Mouse (Mus musculus): ENCODE results near the gene Gnb2. TPM values are rescaled to one million over a fixed set of nuclear protein-coding genes. Genes with fewer than 3 reads are reported as not detected.

The Gnb2 gene
- polyA plus RNA-seq, 1 experiment, result 762 TPM

DNA sequence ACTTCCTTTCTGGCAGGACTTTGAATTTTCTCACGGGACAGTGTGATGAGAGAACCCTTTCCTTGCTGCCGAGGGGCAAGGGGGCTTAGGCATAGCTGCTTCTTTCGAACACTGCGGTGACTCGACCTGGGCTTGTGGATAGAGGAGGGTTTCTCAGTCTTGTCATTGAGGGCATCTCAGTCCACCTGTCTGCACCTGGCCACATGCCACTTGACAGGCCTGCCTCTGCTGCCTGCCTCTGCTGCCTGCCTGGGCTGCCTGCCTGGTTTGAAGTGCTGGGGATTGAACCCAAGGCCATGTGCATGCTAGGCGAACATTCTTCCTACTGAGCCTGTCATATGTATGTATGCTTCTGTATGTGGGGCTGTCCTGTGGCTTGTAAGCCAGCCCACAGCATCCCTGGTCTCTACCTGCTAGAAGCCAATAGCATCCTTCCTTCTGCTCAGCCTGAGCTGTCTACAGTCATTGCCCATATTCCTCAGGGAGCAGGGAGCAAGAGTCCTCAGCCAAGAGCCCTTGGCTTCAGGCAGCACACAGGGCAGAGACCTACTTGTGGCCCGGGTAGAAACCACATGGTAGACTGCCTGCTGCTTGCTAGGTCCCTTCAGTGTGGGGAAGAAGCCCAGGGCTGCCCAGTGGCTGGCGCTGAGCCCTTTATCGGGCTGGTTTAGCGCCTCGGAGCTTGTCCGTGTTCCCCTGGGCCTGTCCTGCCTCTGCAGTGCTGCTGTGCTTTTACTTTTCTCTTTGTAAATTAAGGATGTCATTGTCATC lies 19.2 kb downstream of the Gnb2 start:
- WGBS, result 81% methylated on average over 12 of the region's 12 CpGs
- Histone ChIP-seq H3K27ac (ENCODE audit: insufficient read depth, low read length) (no peak overlapping the region), H3K27me3 (ENCODE audit: control insufficient read depth, insufficient read depth, low read length) (no peaks in the 10 kb centered on the region), H3K4me3 (ENCODE audit: extremely low read depth, insufficient read depth, insufficient read length) (no peak overlapping the region), H3K36me3 (ENCODE audit: control insufficient read depth, insufficient read depth, low read length) (peaks cover 3% of the 10 kb centered on the region), H3K4me1 (ENCODE audit: control insufficient read depth, insufficient read depth, insufficient read length) (peaks cover 18% of the 10 kb centered on the region; the same call in 1 of the 2 replicates)
- no peak for TF ChIP-seq CTCF (IDR thresholded peaks at IDR 0.05; ENCODE audit: extremely low read depth, insufficient read depth, insufficient read length, insufficient replicate concordance)
- no peak for TF ChIP-seq POLR2A (IDR thresholded peaks at IDR 0.05; ENCODE audit: low read depth, low read length)
- DNase-seq (ENCODE audit: low read depth in 1 of 2, low spot score in 2 of 2), result no peak

- no peak for DNase-seq (ENCODE audit: low read depth in 1 of 2, low spot score in 2 of 2)
- no peaks in the 10 kb centered on the region for H3K36me3 ChIP-seq (ENCODE audit: control insufficient read depth, insufficient read depth, low read length)
- H3K27ac ChIP-seq (ENCODE audit: insufficient read depth, low read length), result no peak overlapping the region
- TF ChIP-seq CTCF (IDR thresholded peaks at IDR 0.05; ENCODE audit: extremely low read depth, insufficient read depth, insufficient read length, insufficient replicate concordance) (peak; percentile 47; the same call in 1 of the 2 replicates), POLR2A (IDR thresholded peaks at IDR 0.05; ENCODE audit: low read depth, low read length) (no peak)
- H3K4me3 ChIP-seq (ENCODE audit: extremely low read depth, insufficient read depth, insufficient read length), result no peak overlapping the region
- H3K27me3 ChIP-seq (ENCODE audit: control insufficient read depth, insufficient read depth, low read length), result no peaks in the 10 kb centered on the region
- peaks cover 18% of the 10 kb centered on the region; the same call in 1 of the 2 replicates for H3K4me1 ChIP-seq (ENCODE audit: control insufficient read depth, insufficient read depth, insufficient read length)
- 85% methylated on average over 11 of the region's 11 CpGs for WGBS
Measured at GRCm38 (mm10) chr5:137512847-137513794, 20.2 kb downstream of the Gnb2 start.

DNA sequence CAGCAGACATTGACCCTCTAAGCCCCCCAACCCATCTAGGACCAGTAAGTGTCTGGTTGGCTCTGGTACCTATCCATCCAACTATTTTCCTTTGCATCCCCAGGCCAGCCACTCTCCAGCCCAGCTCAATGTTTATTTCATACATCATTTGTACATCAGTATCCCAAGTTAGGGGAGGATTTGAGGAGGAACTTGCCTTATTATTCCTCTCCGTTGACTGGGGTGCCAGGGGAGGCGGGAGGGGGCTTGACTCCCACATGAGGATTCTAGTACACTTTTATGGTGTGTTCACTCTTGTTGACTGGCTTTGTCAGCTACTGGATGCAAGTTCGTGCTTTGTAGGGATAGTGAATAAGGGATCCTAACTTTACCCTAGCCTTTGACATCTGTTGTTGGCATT lies 21.6 kb downstream of the Gnb2 start:
- Histone ChIP-seq H3K27ac (ENCODE audit: insufficient read depth, low read length) (no peak overlapping the region), H3K4me1 (ENCODE audit: control insufficient read depth, insufficient read depth, insufficient read length) (peaks cover 18% of the 10 kb centered on the region; the same call in 1 of the 2 replicates), H3K27me3 (ENCODE audit: control insufficient read depth, insufficient read depth, low read length) (no peaks in the 10 kb centered on the region), H3K36me3 (ENCODE audit: control insufficient read depth, insufficient read depth, low read length) (no peaks in the 10 kb centered on the region), H3K4me3 (ENCODE audit: extremely low read depth, insufficient read depth, insufficient read length) (no peak overlapping the region)
- TF ChIP-seq POLR2A (IDR thresholded peaks at IDR 0.05; ENCODE audit: low read depth, low read length), result no peak
- TF ChIP-seq CTCF (IDR thresholded peaks at IDR 0.05; ENCODE audit: extremely low read depth, insufficient read depth, insufficient read length, insufficient replicate concordance), result no peak
- no peak for DNase-seq (ENCODE audit: low read depth in 1 of 2, low spot score in 2 of 2)
- 81% methylated on average over 3 of the region's 3 CpGs for WGBS

DNA sequence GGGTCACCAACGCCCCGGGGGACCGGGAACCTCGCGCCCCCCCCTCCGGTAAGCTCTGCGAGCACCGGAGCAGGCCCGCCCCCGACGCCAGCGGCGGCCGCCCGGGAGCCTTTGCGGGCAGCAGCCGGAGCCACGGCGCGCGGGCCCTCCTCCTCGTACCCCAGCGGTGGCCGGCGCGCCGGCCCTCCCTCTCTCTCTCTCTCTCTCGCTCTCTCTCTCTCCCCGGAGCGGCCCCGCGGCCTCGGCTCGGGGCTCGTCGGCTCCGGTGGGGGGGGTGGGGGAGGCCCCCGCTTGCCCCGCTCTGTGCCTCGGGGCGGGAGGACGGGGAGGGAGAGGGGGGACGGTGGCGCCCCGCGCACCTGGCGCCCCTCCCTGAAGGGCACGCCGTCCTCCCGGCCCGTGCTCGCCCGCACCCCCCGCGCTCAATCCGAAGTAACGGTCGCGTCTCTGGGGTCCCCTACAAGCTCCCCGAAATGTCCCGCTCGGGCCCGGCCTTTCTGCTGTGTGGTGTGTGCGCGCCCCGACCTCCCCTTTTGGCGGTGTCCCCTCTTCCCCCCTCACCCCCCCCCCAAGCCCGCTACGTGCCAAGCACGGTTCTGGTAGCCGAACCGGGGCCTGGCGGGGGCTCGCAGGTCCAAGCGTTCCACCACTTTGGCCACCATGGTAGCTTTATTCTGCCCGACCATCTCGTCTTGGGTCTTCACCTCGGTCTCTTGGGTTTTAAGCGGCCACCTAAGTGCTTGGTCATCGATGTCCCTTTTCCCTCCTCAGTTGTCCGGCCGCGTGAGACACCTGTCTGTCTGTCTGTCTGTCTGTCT lies 22.5 kb downstream of the Gnb2 start:
- DNase-seq (ENCODE audit: low read depth in 1 of 2, low spot score in 2 of 2), result peak in 1 of 2 experiments; percentile 37
- H3K27ac ChIP-seq (ENCODE audit: insufficient read depth, low read length), result no peak overlapping the region
- H3K4me3 ChIP-seq (ENCODE audit: extremely low read depth, insufficient read depth, insufficient read length), result peak overlapping the region; percentile 75
- no peaks in the 10 kb centered on the region for H3K36me3 ChIP-seq (ENCODE audit: control insufficient read depth, insufficient read depth, low read length)
- H3K4me1 ChIP-seq (ENCODE audit: control insufficient read depth, insufficient read depth, insufficient read length), result peaks cover 18% of the 10 kb centered on the region; the same call in 1 of the 2 replicates
- no peaks in the 10 kb centered on the region for H3K27me3 ChIP-seq (ENCODE audit: control insufficient read depth, insufficient read depth, low read length)
- no peak for TF ChIP-seq POLR2A (IDR thresholded peaks at IDR 0.05; ENCODE audit: low read depth, low read length)
- no peak for TF ChIP-seq CTCF (IDR thresholded peaks at IDR 0.05; ENCODE audit: extremely low read depth, insufficient read depth, insufficient read length, insufficient replicate concordance)
- under 1% methylated on average over 70 of the region's 83 CpGs for WGBS

- DNase-seq (ENCODE audit: low read depth in 1 of 2, low spot score in 2 of 2), result peak in 1 of 2 experiments; percentile 76
- H3K27me3 ChIP-seq (ENCODE audit: control insufficient read depth, insufficient read depth, low read length), result no peaks in the 10 kb centered on the region
- peak overlapping the region; percentile 75 for H3K4me3 ChIP-seq (ENCODE audit: extremely low read depth, insufficient read depth, insufficient read length)
- peaks cover 16% of the 10 kb centered on the region; the same call in 1 of the 2 replicates for H3K4me1 ChIP-seq (ENCODE audit: control insufficient read depth, insufficient read depth, insufficient read length)
- no peak overlapping the region for H3K27ac ChIP-seq (ENCODE audit: insufficient read depth, low read length)
- no peaks in the 10 kb centered on the region for H3K36me3 ChIP-seq (ENCODE audit: control insufficient read depth, insufficient read depth, low read length)
- 2% methylated on average over 24 of the region's 52 CpGs for WGBS
- TF ChIP-seq CTCF (IDR thresholded peaks at IDR 0.05; ENCODE audit: extremely low read depth, insufficient read depth, insufficient read length, insufficient replicate concordance), result no peak
- no peak for TF ChIP-seq POLR2A (IDR thresholded peaks at IDR 0.05; ENCODE audit: low read depth, low read length)
Measured at GRCm38 (mm10) chr5:137510014-137510501, 23.3 kb downstream of the Gnb2 start.

DNA sequence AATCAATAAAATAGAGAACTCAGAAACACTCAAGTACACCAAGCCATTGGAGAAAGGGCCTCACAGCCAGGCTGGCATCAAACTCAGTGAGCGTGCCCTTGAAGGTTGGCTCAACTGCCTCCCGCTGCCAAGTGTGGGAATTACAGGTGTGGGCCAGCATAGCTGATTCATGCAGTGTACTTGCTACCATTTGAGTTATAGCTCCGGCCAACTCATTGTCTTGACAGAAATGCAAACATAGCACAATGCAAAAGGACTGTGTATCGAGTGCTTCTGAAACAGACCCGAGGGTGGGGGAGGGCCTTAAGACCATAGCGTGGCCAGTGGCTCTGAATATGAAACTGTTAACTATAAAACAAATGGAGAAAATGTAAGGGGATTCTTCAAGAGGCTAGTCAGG lies 29.3 kb downstream of the Gnb2 start:
- no peak for DNase-seq (ENCODE audit: low read depth in 1 of 2, low spot score in 2 of 2)
- H3K4me1 ChIP-seq (ENCODE audit: control insufficient read depth, insufficient read depth, insufficient read length), result no peaks in the 10 kb centered on the region; the same call in 1 of the 2 replicates
- H3K4me3 ChIP-seq (ENCODE audit: extremely low read depth, insufficient read depth, insufficient read length), result no peak overlapping the region
- no peaks in the 10 kb centered on the region for H3K27me3 ChIP-seq (ENCODE audit: control insufficient read depth, insufficient read depth, low read length)
- no peaks in the 10 kb centered on the region; the same call in 1 of the 2 replicates for H3K36me3 ChIP-seq (ENCODE audit: control insufficient read depth, insufficient read depth, low read length)
- no peak overlapping the region for H3K27ac ChIP-seq (ENCODE audit: insufficient read depth, low read length)
- TF ChIP-seq POLR2A (IDR thresholded peaks at IDR 0.05; ENCODE audit: low read depth, low read length) (no peak), CTCF (IDR thresholded peaks at IDR 0.05; ENCODE audit: extremely low read depth, insufficient read depth, insufficient read length, insufficient replicate concordance) (no peak)
- 80% methylated on average over 6 of the region's 6 CpGs for WGBS
